Mouse (Mus musculus): ENCODE results near the gene Zbtb37.
"Not testable (repeated sequence)": the region's sequence is repeated elsewhere in the genome, so short reads cannot be mapped to it uniquely, and the experiment has no call there.

The Zbtb37 gene

GRCm38 (mm10) chr1:161032345-161032744 is 2.3 kb downstream of the Zbtb37 start:
- no peak for DNase-seq

GRCm38 (mm10) chr1:161031881-161032280 is 2.8 kb downstream of the Zbtb37 start:
- DNase-seq = no peak

- DNase-seq = no peak
These were observed 4.6 kb downstream of the Zbtb37 start for GRCm38 (mm10) chr1:161030058-161030457.

- DNase-seq = not testable (repeated sequence)
These were observed 6.2 kb downstream of the Zbtb37 start for GRCm38 (mm10) chr1:161028427-161028826.

- no peak for DNase-seq
These were observed 7.5 kb downstream of the Zbtb37 start for GRCm38 (mm10) chr1:161027196-161027595.

- no peak for DNase-seq
These were observed 9.0 kb downstream of the Zbtb37 start for GRCm38 (mm10) chr1:161025410-161026210.

GRCm38 (mm10) chr1:161020051-161020450 is 14.6 kb downstream of the Zbtb37 start:
- no peak for DNase-seq

GRCm38 (mm10) chr1:161016378-161016777 is 18.3 kb downstream of the Zbtb37 start:
- DNase-seq = no peak

- no peak for DNase-seq
These were observed 24.2 kb downstream of the Zbtb37 start for GRCm38 (mm10) chr1:161010436-161010835.

- no peak for DNase-seq
These were observed 26.6 kb downstream of the Zbtb37 start for GRCm38 (mm10) chr1:161008038-161008437.

- no peak for DNase-seq
These were observed 28.2 kb downstream of the Zbtb37 start for GRCm38 (mm10) chr1:161006471-161006870.

GRCm38 (mm10) chr1:161005526-161005925 is 29.1 kb downstream of the Zbtb37 start:
- no peak for DNase-seq

GRCm38 (mm10) chr1:161004942-161005341 is 29.7 kb downstream of the Zbtb37 start:
- no peak for DNase-seq

GRCm38 (mm10) chr1:160993851-160994250 is 40.8 kb downstream of the Zbtb37 start:
- no peak for DNase-seq

- DNase-seq = no peak
These were observed 45.3 kb downstream of the Zbtb37 start for GRCm38 (mm10) chr1:160989395-160989794.

GRCm38 (mm10) chr1:160986881-160987635 is 47.6 kb downstream of the Zbtb37 start:
- DNase-seq = no peak

GRCm38 (mm10) chr1:160985477-160985876 is 49.2 kb downstream of the Zbtb37 start:
- DNase-seq = no peak

GRCm38 (mm10) chr1:160984731-160985130 is 49.9 kb downstream of the Zbtb37 start:
- DNase-seq = not testable (repeated sequence)

GRCm38 (mm10) chr1:160982887-160983286 is 51.8 kb downstream of the Zbtb37 start:
- no peak for DNase-seq

- DNase-seq = no peak
These were observed 53.3 kb downstream of the Zbtb37 start for GRCm38 (mm10) chr1:160981337-160981736.

GRCm38 (mm10) chr1:160980537-160981234 is 54.0 kb downstream of the Zbtb37 start:
- no peak for DNase-seq

GRCm38 (mm10) chr1:160980021-160980420 is 54.6 kb downstream of the Zbtb37 start:
- DNase-seq = no peak

GRCm38 (mm10) chr1:160978071-160978735 is 56.4 kb downstream of the Zbtb37 start, which contains the start of gene Serpinc1:
Serpinc1 (plus strand) TSS chr1:160978585.
- no peak for DNase-seq
